14 mouse cellular contexts compared by ENCODE assay signal in genomic region chr3:144681542-144681941, GRCm38 (mm10).
"Had no signal": no experiment of that assay in that cellular context is flagged by ENCODE, and none has a peak within 500 bp of the region (broad histone marks: within the 10 kb centered on the region; RNA-seq: fewer than 3 reads in every experiment).

No protein-coding gene starts in this region.

- H3K4me3 ChIP-seq: megakaryocyte, embryonic 14.5 days; midbrain, embryonic 12.5 days; stomach, embryonic 15.5 days had no signal

- H3K4me1 ChIP-seq: midbrain, embryonic 12.5 days; stomach, embryonic 15.5 days had no signal

- H3K27ac ChIP-seq: kidney, postnatal 0 days; midbrain, embryonic 12.5 days; stomach, embryonic 15.5 days had no signal

- H3K36me3 ChIP-seq: midbrain, embryonic 12.5 days had no signal

- H3K27me3 ChIP-seq: megakaryocyte, embryonic 14.5 days; midbrain, embryonic 12.5 days; stomach, embryonic 15.5 days had no signal

- H3K4me2 ChIP-seq: lung, embryonic 14.5 days; midbrain, embryonic 12.5 days; stomach, embryonic 15.5 days had no signal

- H3K9me3 ChIP-seq: megakaryocyte, embryonic 14.5 days; midbrain, embryonic 12.5 days; stomach, embryonic 15.5 days had no signal

- H3K9ac ChIP-seq: lung, embryonic 14.5 days; midbrain, embryonic 12.5 days; stomach, embryonic 15.5 days had no signal

- DNase-seq: kidney, adult 11 months; kidney, adult 9 months; kidney, postnatal 36 days; layer of hippocampus, adult 9-11 months; layer of hippocampus, postnatal 36 days; lung, embryonic 14.5 days; lung, postnatal 10 days; spleen, adult 18-20 months; thymus, adult 2 months; thymus, postnatal 25 days had no signal
